Mouse (Mus musculus): ENCODE results near the gene Cfap73. TPM values are rescaled to one million over a fixed set of nuclear protein-coding genes. Genes with fewer than 3 reads are reported as not detected.

The Cfap73 gene
- polyA plus RNA-seq, 1 experiment: not detected

GRCm38 (mm10) chr5:120626399-120626798 is 7.6 kb downstream of the Cfap73 start:
- H3K4me1 ChIP-seq (ENCODE audit: control insufficient read depth, insufficient read depth, low read length): no peaks in the 10 kb centered on the region

GRCm38 (mm10) chr5:120624427-120624826 is 9.6 kb downstream of the Cfap73 start:
- H3K4me3 ChIP-seq (replicated peaks; ENCODE audit: control insufficient read depth, low read depth, low read length): no peak overlapping the region

More at GRCm38 (mm10) chr5:120626399-120626798, 7.6 kb downstream of the Cfap73 start:
- H3K4me3 ChIP-seq (replicated peaks; ENCODE audit: control insufficient read depth, low read depth, low read length): no peak overlapping the region
- TF ChIP-seq POLR2A (IDR thresholded peaks at IDR 0.05; ENCODE audit: borderline replicate concordance, control insufficient read depth, low read depth, low read length) (no peak), CTCF (IDR thresholded peaks at IDR 0.05; ENCODE audit: control insufficient read depth, insufficient read depth, low read length) (no peak)
- 80% methylated on average over 19 of the region's 19 CpGs for WGBS
- H3K27ac ChIP-seq (ENCODE audit: control insufficient read depth, insufficient read depth, low read depth, low read length, poor library complexity): no peak overlapping the region

GRCm38 (mm10) chr5:120622198-120622851 is 11.7 kb downstream of the Cfap73 start:
- no peak for TF ChIP-seq CTCF (IDR thresholded peaks at IDR 0.05; ENCODE audit: control insufficient read depth, insufficient read depth, low read length)
- no peak for TF ChIP-seq POLR2A (IDR thresholded peaks at IDR 0.05; ENCODE audit: borderline replicate concordance, control insufficient read depth, low read depth, low read length)
- H3K4me1 ChIP-seq (ENCODE audit: control insufficient read depth, insufficient read depth, low read length): no peaks in the 10 kb centered on the region
- H3K4me3 ChIP-seq (replicated peaks; ENCODE audit: control insufficient read depth, low read depth, low read length): no peak overlapping the region
- H3K27ac ChIP-seq (ENCODE audit: control insufficient read depth, insufficient read depth, low read depth, low read length, poor library complexity): peak overlapping the region; percentile 91
- WGBS: 67% methylated on average over 5 of the region's 5 CpGs

More at GRCm38 (mm10) chr5:120624427-120624826, 9.6 kb downstream of the Cfap73 start:
- no peaks in the 10 kb centered on the region for H3K4me1 ChIP-seq (ENCODE audit: control insufficient read depth, insufficient read depth, low read length)
- WGBS: 83% methylated on average over 10 of the region's 10 CpGs
- H3K27ac ChIP-seq (ENCODE audit: control insufficient read depth, insufficient read depth, low read depth, low read length, poor library complexity): no peak overlapping the region
- TF ChIP-seq POLR2A (IDR thresholded peaks at IDR 0.05; ENCODE audit: borderline replicate concordance, control insufficient read depth, low read depth, low read length): no peak
- no peak for TF ChIP-seq CTCF (IDR thresholded peaks at IDR 0.05; ENCODE audit: control insufficient read depth, insufficient read depth, low read length)

- H3K4me1 ChIP-seq (ENCODE audit: control insufficient read depth, insufficient read depth, low read length): no peaks in the 10 kb centered on the region
- peak overlapping the region; percentile 29 for H3K4me3 ChIP-seq (replicated peaks; ENCODE audit: control insufficient read depth, low read depth, low read length)
- TF ChIP-seq POLR2A (IDR thresholded peaks at IDR 0.05; ENCODE audit: borderline replicate concordance, control insufficient read depth, low read depth, low read length) (no peak), CTCF (IDR thresholded peaks at IDR 0.05; ENCODE audit: control insufficient read depth, insufficient read depth, low read length) (no peak)
- H3K27ac ChIP-seq (ENCODE audit: control insufficient read depth, insufficient read depth, low read depth, low read length, poor library complexity): peak overlapping the region; percentile 91
- 84% methylated on average over 10 of the region's 10 CpGs for WGBS
These were observed 12.2 kb downstream of the Cfap73 start for GRCm38 (mm10) chr5:120621846-120622197.

GRCm38 (mm10) chr5:120621078-120621765 is 12.8 kb downstream of the Cfap73 start:
- H3K27ac ChIP-seq (ENCODE audit: control insufficient read depth, insufficient read depth, low read depth, low read length, poor library complexity): peak overlapping the region; percentile 91
- TF ChIP-seq CTCF (IDR thresholded peaks at IDR 0.05; ENCODE audit: control insufficient read depth, insufficient read depth, low read length): no peak
- TF ChIP-seq POLR2A (IDR thresholded peaks at IDR 0.05; ENCODE audit: borderline replicate concordance, control insufficient read depth, low read depth, low read length): 0 out of 2 replicates have a peak, but pooled peaks have one; percentile 10
- peak overlapping the region; percentile 52 for H3K4me3 ChIP-seq (replicated peaks; ENCODE audit: control insufficient read depth, low read depth, low read length)
- WGBS: 55% methylated on average over 23 of the region's 23 CpGs
- no peaks in the 10 kb centered on the region for H3K4me1 ChIP-seq (ENCODE audit: control insufficient read depth, insufficient read depth, low read length)

- WGBS: 69% methylated on average over 18 of the region's 18 CpGs
- Histone ChIP-seq H3K4me1 (ENCODE audit: control insufficient read depth, insufficient read depth, low read length) (no peaks in the 10 kb centered on the region), H3K4me3 (replicated peaks; ENCODE audit: control insufficient read depth, low read depth, low read length) (no peak overlapping the region), H3K27ac (ENCODE audit: control insufficient read depth, insufficient read depth, low read depth, low read length, poor library complexity) (peak overlapping the region; percentile 91)
- TF ChIP-seq POLR2A (IDR thresholded peaks at IDR 0.05; ENCODE audit: borderline replicate concordance, control insufficient read depth, low read depth, low read length): 0 out of 2 replicates have a peak, but pooled peaks have one; percentile 29
- peak; percentile 96 for TF ChIP-seq CTCF (IDR thresholded peaks at IDR 0.05; ENCODE audit: control insufficient read depth, insufficient read depth, low read length)
These were observed 13.5 kb downstream of the Cfap73 start for GRCm38 (mm10) chr5:120620375-120621077.

GRCm38 (mm10) chr5:120619201-120619600 is 14.8 kb downstream of the Cfap73 start:
- TF ChIP-seq CTCF (IDR thresholded peaks at IDR 0.05; ENCODE audit: control insufficient read depth, insufficient read depth, low read length): peak; percentile 97
- no peak for TF ChIP-seq POLR2A (IDR thresholded peaks at IDR 0.05; ENCODE audit: borderline replicate concordance, control insufficient read depth, low read depth, low read length)

GRCm38 (mm10) chr5:120618778-120619177 is 15.3 kb downstream of the Cfap73 start:
- TF ChIP-seq POLR2A (IDR thresholded peaks at IDR 0.05; ENCODE audit: borderline replicate concordance, control insufficient read depth, low read depth, low read length) (no peak), CTCF (IDR thresholded peaks at IDR 0.05; ENCODE audit: control insufficient read depth, insufficient read depth, low read length) (no peak)
- no peak overlapping the region for H3K4me3 ChIP-seq (replicated peaks; ENCODE audit: control insufficient read depth, low read depth, low read length)
- H3K27ac ChIP-seq (ENCODE audit: control insufficient read depth, insufficient read depth, low read depth, low read length, poor library complexity): no peak overlapping the region
- 92% methylated on average over 12 of the region's 12 CpGs for WGBS
- H3K4me1 ChIP-seq (ENCODE audit: control insufficient read depth, insufficient read depth, low read length): peaks cover 1% of the 10 kb centered on the region; the same call in 1 of the 2 replicates

More at GRCm38 (mm10) chr5:120619201-120619600, 14.8 kb downstream of the Cfap73 start:
- no peak overlapping the region for H3K27ac ChIP-seq (ENCODE audit: control insufficient read depth, insufficient read depth, low read depth, low read length, poor library complexity)
- WGBS: 21% methylated on average over 5 of the region's 5 CpGs
- H3K4me1 ChIP-seq (ENCODE audit: control insufficient read depth, insufficient read depth, low read length): no peaks in the 10 kb centered on the region
- H3K4me3 ChIP-seq (replicated peaks; ENCODE audit: control insufficient read depth, low read depth, low read length): no peak overlapping the region

Measured in bone marrow, adult 2 months (tissue).